Mouse (Mus musculus) gonadal fat pad, adult 2 months (tissue): Measurements from ENCODE around the gene Tuba1c. TPM values are rescaled to one million over a fixed set of nuclear protein-coding genes. Genes with fewer than 3 reads are reported as not detected.

ENCODE experiments used
- DNase-seq: peaks from one replicate; pipeline ENCODE4 v3.0.0-alpha.2; 2012; ENCODE audit warnings: low read depth
- polyA plus RNA-seq: library from polyadenylated mRNA; depleted of rRNA; stranded (reverse); fragments of >200 nt; gene quantifications from 2 replicates; pipeline ENCODE4 v1.2.3, GENCODE M21; 2012; rRNA removed

Tuba1c gene
- 213 and 263 TPM in 2 replicates for polyA plus RNA-seq

DNA sequence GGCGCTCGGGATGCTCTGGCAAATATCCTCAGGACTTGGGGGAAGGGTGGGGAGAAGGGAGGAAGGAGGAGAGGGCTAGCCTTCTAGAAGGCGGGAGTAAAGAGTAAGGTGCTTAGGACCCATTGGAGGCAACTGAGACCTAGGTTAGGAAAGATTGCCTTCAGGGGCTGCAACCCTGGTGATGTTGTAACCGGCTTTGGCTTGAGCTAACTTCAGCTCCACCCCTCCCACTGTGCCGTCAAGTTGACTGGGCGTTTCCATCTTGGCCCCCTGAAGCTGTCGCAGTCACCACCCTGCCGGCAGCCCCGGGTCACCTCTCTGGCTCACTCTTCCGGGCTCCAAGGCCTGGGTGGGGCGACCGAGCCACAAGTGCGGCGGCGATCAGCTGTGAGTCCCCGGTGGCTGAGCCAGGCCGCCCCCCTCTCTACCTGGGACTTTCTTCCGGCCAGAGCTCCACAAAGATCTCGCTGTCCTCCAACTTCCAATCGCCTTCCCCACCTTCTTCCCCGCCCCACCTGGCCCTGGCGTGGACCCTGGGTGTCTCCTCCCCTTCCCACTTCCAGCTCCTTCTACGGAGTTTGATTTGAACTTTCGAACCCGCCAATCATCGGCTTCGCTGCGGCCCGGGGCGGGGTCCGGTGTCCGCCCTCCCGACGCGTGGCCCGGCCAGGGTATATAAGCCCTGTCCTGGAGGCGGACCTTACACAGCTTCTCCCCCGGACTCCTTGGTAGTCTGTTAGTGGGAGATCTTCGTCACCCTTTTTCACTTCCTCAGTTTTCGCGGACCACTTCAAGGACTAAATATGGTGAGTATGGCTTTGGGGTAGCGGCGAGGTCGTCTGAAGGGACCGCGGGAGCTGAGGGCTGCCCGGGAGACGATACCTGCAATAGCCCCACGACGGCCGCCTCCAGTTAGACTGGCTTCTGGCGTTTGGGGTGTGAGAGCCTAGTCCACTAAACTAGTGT lies at the start of gene Tuba1c:
Tuba1c (plus strand) TSS at position 273 of the 966 bp plus-strand sequence.
- peak; percentile 96 for DNase-seq

DNA sequence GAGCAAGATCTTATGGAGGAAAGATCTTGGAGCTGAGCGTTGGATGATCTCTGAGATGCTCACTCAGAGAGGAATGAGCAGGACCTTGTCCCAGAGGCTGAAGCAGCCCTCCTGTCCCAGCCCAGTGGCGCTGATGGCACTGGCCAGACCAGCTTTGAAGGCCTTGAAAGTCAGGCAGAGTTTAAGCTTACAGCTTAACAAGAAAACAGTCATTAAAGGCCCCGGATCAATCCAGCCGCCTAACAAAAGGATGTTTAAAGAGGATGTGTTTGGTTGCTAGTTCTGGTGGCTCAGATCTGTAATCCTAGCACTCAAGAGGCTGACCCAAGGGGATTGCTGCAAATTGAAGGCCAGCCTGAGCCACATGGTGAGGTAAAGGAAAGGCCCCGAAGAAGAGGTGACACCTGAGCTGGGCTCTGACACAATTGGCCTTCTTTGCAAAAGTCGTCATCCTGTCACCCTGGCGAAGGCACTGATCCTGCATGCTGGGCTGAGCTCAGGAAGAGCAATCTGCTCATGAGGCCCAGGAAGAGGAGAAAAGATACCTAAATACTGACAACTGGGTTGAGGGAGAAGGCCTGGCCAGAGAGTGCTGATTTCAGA lies 49.6 kb upstream of the Tuba1c start:
- DNase-seq = no peak

DNA sequence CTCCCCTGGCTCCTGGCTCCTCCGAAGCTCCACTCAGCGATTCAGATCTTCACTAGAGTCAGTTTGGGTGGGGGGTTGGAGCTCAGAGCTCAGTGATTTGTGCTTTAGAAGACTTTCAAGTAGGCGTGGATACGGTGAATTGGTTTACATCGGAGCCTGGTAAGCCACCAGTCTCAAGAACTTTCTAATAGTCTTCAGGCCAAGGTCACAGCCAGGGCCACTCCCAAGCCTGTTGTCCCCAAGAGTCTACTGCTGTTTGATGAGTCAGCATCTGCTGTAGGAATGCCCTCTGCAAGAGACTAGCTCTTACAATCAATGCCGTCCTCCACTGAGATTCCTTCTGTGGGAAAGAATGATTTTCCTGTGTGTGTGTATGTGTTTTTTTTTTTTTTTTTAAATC lies 47.6 kb upstream of the Tuba1c start:
- DNase-seq = no peak

DNA sequence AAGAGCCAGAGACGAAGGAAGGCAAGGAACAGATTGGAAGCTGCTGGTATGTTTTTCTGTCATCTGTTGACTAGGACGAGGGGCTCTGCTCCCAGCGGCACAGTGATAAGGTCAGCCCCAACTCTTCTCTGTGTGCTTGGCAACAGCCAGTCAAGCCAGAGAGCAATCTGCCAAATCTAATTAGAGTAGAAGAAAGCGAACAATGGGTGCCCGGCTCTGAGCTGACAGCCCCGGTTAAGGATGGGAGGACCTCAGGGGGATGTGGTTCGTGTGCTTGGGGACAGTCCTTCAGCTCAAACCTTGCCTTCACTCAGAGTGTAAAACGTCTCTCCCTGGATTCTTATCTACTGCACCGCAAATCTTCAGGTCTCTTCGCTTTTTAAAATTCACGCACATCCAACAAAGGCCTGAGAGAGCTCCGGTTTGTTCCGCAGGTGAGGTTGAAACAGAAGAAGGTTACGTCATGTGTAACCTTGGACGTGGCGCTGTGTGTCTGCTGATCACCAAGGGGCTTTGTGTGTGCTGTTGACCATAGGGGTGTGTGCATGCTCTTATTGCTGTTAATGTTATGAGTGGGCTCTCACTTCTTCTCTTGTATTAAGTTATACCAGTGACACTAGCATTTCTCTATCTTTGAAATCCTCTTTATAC lies 46.1 kb upstream of the Tuba1c start:
- DNase-seq = no peak

DNA sequence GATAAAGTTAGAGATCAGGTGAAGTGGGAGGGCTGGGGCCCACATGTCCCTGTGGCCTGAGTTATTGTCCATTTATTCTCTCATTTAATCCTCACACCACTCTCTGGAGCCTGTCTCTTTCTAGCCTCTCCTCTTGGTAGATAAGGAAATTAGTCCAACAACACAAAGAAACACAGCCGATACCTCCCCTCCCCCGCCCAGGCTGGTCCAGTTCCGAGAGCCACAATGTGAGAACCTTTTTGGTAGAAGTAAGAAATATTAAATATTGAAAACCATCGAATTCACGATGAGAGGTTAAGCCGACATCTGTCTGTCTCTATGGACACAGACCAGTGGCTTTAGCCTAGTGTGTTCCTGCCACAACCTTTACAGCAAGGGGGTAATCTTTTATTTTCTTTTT lies 45.0 kb upstream of the Tuba1c start:
- DNase-seq = no peak

DNA sequence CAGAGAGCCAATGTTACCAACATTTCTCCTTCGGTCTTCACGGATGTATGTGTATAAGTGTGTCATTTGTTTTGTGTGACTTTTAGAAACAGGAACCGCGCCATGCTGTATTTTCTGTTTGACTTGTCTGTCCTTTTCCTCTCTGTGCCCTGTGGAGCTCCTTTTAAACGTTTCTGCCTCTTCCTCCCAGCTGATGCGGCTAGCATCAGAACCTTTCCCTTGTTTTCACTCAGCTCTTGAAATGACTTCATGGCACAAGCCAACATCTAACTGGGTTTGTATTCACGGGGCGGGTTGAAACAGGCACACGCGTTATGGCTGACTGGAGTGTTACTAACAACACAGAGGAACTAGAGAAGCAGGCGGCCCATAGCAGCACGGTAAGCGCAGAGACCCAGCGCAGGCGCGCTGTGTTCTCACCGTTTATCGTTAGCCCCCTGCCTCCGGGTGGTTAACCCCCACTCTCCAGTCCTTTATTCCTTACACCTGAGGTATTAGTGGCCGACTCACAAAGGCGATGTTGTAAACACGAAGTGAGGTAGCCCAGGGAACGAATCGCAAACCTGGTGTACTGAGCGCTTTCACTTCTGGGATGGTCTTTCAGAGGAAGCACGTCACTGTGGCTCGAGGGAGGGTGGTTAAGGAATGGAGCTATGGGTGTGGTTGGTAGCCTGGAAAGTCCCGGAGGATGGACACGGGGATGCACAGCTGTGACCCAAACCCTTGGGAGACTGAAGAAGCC lies 44.3 kb upstream of the Tuba1c start:
- no peak for DNase-seq

DNA sequence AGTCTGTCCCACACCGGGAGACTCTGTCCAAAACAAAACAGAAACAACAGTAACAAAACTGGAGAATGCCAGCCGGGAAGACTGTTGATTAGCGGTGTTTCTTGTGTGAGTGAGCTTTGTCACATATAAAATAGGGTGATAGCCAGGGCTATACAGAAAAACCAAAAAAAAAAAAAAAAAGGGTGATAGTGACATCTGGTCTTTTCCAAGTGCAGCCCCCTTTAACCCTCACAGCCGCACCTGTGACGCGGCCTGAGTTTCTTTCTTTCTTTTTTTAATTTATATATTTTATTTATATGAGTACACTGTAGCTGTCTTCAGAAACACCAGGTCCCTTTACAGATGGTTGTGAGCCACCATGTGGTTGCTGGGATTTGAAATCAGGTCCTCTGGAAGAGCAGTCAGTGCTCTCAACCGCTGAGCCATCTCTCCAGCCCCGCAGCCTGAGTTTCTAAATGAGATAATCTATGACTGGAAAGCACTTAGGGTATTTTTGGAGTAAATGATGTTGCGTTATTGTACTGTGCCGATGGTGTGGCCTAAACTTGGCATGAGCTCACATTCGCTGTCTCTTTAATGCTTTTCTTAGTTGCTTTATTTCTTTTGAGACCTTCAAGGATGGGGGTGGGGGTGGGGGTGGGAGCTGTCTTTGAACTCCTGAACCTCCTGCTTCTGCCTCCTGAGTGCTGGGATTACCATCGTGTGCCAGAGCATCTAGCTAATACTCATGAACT lies 43.5 kb upstream of the Tuba1c start:
- DNase-seq = no peak

DNA sequence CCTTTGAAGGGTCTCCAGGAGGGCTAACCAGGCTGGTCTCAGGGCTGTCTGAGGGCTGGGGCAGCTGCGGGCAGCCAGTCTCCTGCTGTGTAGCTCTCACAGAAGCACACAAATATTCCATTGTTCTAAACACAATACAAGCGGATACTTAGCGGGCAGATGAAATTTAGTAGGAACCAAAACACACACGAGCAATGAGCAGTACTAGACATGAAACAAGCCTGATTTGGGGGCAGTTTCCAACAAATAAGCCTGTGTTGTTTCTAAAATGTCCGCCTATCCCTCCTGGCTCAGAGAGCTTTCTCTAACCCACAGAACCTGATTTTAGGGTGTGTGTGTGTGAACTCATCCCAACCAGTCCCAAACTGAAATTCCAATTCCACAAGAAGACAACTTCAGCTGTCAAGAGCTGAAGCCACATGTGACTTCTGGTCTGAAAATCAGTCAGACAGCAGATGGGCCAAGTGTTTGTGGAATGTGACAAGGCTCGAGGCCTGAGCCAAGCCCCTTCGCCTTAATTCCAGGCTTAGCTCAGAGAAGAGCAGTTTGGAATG lies 42.5 kb upstream of the Tuba1c start:
- DNase-seq = no peak

DNA sequence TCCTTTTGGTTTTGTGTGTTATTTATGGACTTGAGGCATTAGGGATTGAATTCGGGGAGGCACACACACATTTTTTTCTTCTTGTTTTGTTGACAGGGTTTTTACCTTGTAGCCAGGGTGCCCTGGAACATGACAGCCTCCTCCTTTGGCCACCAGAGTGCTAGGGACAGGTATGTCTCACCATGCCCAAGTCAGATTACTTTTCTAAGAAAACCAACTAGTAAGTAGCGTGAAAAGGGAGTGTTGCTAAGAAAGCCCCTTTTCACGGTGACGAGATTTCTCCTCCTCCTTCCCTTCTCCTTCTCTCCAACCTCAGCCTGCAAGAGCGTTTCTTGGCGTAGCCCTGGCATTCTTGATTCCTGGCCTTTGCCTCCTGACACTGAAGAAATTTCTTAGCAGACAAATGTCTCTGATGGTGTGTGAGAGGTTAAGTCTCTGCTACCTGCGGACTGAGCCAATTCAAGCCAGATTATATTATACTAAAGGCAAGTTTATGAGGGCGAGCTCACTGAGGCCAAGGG lies 42.0 kb upstream of the Tuba1c start:
- DNase-seq = no peak

DNA sequence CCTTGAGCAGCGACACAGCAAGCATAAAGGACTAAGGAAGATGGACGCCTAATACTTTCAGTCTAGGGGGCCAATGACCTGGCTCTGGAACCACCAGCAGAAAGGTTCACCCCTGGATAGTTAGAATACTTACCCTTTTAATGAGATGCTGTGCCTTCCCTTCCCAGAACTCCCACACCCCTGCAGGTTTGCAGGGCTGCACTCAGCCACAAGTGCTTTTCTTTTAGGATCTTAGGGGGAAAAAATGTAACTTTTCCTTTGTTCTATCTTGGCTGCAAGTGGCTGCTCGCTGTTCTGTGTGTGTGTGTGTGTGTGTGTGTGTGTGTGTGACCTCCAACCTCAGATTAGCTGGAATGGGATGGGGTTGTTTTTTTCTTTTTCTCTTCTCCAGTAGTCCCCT lies 40.9 kb upstream of the Tuba1c start:
- DNase-seq = no peak

DNA sequence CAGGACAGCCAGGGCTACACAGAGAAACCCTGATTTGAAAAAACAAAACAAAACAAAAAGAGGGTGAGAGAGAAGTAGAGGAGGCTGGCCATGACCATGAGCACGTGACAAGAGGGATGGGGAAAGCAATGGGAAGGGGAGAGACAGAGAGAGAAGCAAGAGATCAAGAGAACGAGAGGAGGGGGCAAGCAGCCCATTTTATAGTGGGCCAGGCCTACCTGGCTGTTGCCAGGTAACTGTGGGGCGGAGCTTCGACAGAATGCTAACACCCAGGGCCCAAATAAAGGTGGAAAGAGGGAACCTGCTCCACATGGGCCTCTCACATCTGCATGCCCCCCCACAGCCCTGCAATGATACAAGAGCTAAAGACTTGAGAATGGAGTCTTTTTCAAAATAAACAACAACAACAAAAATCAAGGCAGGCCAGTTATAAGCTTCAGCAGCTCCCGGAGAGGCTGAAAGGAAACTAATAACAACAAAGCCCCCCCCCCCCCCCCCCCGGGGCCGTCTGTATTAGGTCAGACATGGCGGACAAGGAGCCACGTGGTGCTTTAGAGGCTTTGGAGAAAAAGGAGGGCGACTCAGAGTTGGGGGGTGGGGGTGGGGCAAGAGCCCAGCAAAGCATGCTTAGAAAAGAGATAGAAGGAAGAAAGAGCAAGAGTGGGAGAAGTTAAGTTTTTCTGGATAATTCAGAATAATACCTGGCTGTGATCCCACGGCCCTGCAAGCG lies 39.8 kb upstream of the Tuba1c start:
- no peak for DNase-seq

DNA sequence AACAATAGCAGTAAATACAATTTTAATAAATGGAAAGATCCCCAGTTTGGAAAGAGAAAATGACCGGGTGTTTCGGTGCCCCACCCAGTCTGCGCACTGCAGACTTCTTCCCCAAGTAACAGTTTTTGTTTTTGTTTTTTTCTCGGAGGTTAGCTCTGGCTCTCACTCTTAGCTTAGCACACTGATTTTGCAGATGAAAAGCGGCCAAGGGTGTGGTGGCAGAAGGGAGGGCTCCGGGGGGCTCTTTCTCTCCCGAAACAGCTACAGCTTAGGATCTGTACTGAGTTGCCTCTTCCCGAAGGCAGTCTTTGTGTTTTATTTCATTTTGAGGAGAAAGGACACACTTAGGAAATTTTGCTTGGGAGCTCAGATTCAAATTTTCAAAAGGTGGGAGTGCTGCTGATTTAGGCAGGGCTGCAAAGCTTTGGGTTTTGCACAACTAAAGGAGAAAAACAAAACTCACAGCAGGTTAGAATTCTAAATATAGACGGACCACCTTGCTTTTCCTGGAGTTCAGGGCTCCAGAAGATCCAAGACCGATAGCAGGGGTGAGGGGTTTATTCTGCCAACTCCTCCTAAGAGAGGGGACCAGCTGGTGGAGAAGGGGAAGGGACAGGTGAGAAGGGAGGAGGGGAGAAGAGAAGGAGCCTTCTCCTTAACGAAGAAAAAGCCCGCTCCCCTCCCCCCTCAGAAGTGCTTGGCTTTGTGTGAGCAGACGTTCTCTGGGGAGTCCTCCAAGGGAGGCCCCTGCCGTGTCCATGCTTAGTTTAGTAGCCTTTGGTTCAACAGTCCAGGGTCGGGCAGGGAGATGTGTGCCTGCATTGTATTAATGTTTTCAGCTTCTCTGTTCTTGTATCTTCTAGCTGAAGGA lies 38.8 kb upstream of the Tuba1c start:
- no peak for DNase-seq

DNA sequence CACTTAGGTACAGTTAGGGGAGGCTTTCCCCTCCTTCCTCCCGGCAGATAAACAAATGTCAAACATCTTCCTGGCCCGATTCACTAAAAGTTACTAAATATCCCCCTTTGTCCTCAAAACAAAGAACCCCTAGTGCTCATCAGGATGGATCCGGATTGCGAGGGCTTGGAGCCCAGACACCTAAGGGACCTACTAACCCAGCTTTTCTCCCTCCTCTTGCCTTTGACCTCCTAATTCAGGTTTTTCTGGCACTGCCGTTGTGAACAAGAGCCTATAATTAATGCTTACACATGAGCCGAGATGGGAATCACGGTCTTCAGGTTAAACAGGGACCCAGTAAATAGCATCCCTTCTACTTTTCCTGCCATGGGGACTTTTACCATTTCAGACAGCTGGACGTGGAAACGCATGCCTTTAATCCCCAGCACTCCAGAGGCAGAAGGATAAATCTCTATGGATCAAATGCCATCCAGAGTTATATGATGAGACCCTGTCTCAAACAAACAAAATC lies 38.1 kb upstream of the Tuba1c start:
- no peak for DNase-seq

DNA sequence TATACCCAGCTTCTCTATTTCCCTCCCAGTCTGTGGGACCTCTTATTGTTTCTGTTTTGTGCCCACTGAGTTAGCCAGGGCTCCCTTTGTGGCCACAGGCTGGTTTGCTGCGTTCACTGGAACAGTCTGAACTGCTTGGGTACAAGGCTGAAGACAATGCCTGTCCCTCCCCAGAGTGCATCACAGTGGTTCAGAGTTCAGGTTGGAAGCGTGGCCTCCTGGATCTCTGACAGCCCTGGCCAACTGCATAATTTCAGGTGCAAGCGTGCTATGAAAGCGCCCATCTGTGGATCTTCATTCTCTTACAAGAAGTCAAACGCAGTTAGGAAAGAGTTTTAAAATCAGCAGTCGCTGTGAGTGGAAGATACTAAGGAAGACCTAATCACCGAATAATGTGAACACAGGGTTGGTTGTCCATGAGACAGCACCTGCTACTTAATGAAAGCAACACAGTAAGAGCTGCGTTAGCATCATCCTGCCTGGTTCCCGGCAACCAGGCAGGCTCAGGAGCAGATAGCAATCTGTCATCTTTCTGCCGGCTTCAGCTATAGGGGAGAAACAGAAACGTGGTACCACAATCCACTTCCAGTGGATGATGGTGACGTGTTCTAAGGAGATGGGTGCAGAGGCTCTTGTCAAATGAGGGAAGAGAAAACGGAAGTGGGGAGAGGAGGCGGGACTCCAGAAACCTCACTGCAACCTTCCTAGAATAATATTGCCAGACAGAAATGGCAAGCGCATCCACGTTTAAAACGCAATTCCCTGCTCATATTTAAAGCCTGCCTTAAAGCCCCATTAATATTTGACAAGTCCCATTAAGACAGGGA lies 37.4 kb upstream of the Tuba1c start:
- no peak for DNase-seq

DNA sequence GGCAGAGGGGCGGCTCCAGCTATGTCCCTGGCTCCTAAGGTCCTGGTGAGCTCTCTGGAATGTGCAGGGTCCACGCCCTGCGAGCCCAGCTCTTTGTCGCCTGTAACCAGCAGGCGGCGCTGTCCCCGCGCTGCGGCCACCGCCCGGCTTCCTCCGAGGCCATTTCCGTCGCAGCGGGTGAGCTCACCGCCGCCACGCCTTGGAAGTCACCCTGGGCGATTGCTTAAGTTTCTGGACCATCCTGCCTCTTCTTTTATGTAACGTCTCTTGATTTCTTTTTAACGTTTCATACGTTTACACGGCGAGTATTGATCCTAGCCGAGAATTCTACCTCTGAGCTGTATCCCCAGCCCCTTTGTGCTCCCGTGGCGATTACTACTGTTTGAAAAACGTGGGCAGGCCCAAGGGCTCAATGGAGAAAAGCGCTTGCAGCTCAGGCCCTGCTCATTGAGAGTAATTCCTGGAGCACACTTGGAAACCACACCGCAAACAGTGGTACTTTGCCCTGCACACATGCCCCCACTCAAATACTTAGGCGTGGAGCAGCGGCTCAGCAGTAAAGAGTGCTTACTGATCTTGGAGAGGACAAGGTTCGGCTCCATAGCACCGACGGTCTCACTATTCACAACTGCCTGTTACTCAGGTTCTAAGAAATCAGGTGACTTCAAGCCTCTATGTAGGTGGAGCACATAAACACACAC lies 36.4 kb upstream of the Tuba1c start:
- no peak for DNase-seq

DNA sequence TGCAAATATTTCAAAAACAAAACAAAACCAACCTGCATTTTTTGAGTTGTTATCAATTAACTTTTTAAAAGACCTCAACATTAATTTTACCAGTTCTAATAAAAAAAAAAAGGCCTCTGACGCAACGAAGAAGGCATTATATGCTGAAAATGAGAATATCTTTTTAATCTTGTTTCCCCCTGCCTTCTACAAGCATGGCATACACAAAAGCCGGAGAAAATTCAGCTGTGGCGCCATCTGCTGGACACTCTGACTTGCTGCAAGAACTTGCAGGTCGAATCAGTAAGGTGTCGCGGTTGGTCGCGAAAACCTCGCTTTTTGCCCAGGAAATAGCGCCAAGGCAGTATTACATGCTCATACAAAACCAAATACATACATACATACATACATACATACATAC lies 35.8 kb upstream of the Tuba1c start:
- DNase-seq = no peak

DNA sequence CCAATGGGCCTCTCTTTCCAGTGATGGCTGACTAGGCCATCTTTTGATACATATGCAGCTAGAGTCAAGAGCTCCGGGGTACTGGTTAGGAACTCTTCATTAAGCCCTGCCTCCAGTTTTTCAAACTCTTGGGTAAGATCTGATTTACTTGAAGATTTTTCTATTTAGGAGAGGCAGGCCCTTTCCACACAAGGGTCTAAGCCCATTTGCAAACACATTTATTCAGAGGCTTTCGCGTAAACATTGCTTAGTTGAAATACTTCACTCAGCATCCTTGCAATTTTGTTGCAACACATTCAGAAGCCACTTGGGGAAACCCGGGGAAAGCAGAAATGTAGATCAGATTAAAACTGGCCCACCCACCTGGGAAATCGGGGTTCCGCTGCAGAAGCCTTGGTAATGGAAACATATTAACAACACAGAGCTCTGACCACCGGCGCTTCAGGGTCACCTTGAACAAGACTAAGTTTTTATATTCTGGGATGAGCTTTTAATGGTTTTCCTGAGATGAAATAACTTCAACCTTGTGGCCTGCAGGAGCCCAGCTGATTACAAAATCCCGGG lies 34.7 kb upstream of the Tuba1c start:
- DNase-seq = no peak
